Comparison of ENCODE assay signal across 11 mouse cellular contexts in the genomic region with DNA sequence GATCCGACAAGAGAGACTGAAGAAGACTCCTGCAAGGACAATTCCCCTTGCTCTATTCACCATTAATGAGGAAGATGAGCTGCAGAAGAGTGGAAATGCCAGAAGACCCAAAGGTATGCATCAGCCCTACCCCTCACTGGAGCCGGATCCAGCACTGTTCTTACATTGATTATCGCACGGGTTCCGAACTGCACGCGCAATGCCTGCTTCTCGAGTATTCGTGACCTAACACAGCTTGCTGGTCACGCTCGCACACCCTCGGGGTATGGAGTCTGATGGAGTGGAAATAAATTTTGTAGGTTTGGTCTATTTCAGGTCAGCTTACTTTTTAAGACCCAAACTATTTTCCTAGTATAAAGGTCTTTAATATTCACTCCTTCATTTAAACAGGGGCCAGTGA. TPM values are rescaled to one million over a fixed set of nuclear protein-coding genes. Genes with fewer than 3 reads are reported as not detected.
DNase-seq lines count a peak whose midpoint lies in the region; ATAC-seq and TF ChIP-seq lines count a peak whose summit lies in the region.
"Had no signal": no experiment of that assay in that cellular context is flagged by ENCODE, and none has a peak within 500 bp of the region (broad histone marks: within the 10 kb centered on the region; RNA-seq: fewer than 3 reads in every experiment).

No protein-coding gene starts in this region.

- no peak for TF ChIP-seq CTCF in forebrain, postnatal 0 days (IDR thresholded peaks at IDR 0.05; ENCODE audit: low read depth)
- TF ChIP-seq CTCF in stomach, postnatal 0 days (IDR thresholded peaks at IDR 0.05; ENCODE audit: low read depth), result no peak

- H3K9me3 ChIP-seq in lung, embryonic 15.5 days, result no peaks in the 10 kb centered on the region
- H3K9me3 ChIP-seq in forebrain, postnatal 0 days (ENCODE audit: low read length), result no peaks in the 10 kb centered on the region
- H3K9me3 ChIP-seq in stomach, postnatal 0 days (ENCODE audit: control insufficient read depth, low read length), result no peaks in the 10 kb centered on the region
- H3K9me3 ChIP-seq: G1E had no signal

- H3K4me3 ChIP-seq in lung, embryonic 15.5 days, result no peak overlapping the region
- peak overlapping the region; percentile 34 for H3K4me3 ChIP-seq in forebrain, postnatal 0 days (ENCODE audit: low read depth, low read length)
- H3K4me3 ChIP-seq in stomach, postnatal 0 days (ENCODE audit: low read depth, low read length), result no peak overlapping the region
- H3K4me3 ChIP-seq: myocyte had no signal

- no peak for TF ChIP-seq EP300 in stomach, postnatal 0 days (optimal IDR thresholded peaks at IDR 0.05)

- 62% methylated on average over 12 of the region's 12 CpGs for WGBS in lung, embryonic 15.5 days
- WGBS in forebrain, postnatal 0 days, result 51% methylated on average over 12 of the region's 12 CpGs
- 52% methylated on average over 12 of the region's 12 CpGs for WGBS in stomach, postnatal 0 days

- no peak for DNase-seq in lung, postnatal 14 days
- DNase-seq in forebrain, postnatal 0 days, result peak; percentile 30
- peak; percentile 75 for DNase-seq in kidney, postnatal 14 days
- no peak for DNase-seq in stomach, postnatal 0 days (ENCODE audit: low spot score)
- no peak for DNase-seq in thymus, postnatal 0 days (ENCODE audit: low spot score)
- no peak for DNase-seq in lung, postnatal 10 days
- no peak for DNase-seq in gastrocnemius, adult 18-20 months (ENCODE audit: low spot score)
- DNase-seq: thymus, postnatal 14 days had no signal

- no peaks in the 10 kb centered on the region for H3K36me3 ChIP-seq in lung, embryonic 15.5 days
- no peaks in the 10 kb centered on the region for H3K36me3 ChIP-seq in forebrain, postnatal 0 days (ENCODE audit: insufficient read depth)
- no peaks in the 10 kb centered on the region for H3K36me3 ChIP-seq in stomach, postnatal 0 days (ENCODE audit: control insufficient read depth, insufficient read depth, low read length)
- H3K36me3 ChIP-seq: G1E had no signal

- no peak for ATAC-seq in lung, embryonic 15.5 days (ENCODE audit: borderline replicate concordance, extremely low read depth, low FRiP score, low TSS enrichment)
- no peak for ATAC-seq in forebrain, postnatal 0 days
- no peak for ATAC-seq in stomach, postnatal 0 days (ENCODE audit: low FRiP score, low TSS enrichment)

- no peak overlapping the region for H3K9ac ChIP-seq in lung, embryonic 15.5 days
- H3K9ac ChIP-seq in forebrain, postnatal 0 days, result peak overlapping the region; percentile 49
- no peak overlapping the region for H3K9ac ChIP-seq in stomach, postnatal 0 days (ENCODE audit: low read length)

- H3K4me2 ChIP-seq in lung, embryonic 15.5 days, result peak overlapping the region; percentile 56; the same call in 1 of the 2 replicates
- H3K4me2 ChIP-seq in forebrain, postnatal 0 days (ENCODE audit: low read depth), result peak overlapping the region; percentile 61
- peak overlapping the region; percentile 50; the same call in 1 of the 2 replicates for H3K4me2 ChIP-seq in stomach, postnatal 0 days (replicated peaks; ENCODE audit: low read depth)

- H3K27me3 ChIP-seq in lung, embryonic 15.5 days, result no peaks in the 10 kb centered on the region
- no peaks in the 10 kb centered on the region for H3K27me3 ChIP-seq in forebrain, postnatal 0 days (ENCODE audit: insufficient read depth, low read length)
- no peaks in the 10 kb centered on the region for H3K27me3 ChIP-seq in stomach, postnatal 0 days (ENCODE audit: control insufficient read depth, insufficient read depth, low read length)

- peaks cover 14% of the 10 kb centered on the region for H3K4me1 ChIP-seq in lung, embryonic 15.5 days
- H3K4me1 ChIP-seq in forebrain, postnatal 0 days (ENCODE audit: insufficient read depth), result peaks cover 11% of the 10 kb centered on the region; the same call in 1 of the 2 replicates
- peaks cover 4% of the 10 kb centered on the region; the same call in 1 of the 2 replicates for H3K4me1 ChIP-seq in stomach, postnatal 0 days (replicated peaks; ENCODE audit: control insufficient read depth, insufficient read depth)

- no peak overlapping the region for H3K27ac ChIP-seq in lung, embryonic 15.5 days
- H3K27ac ChIP-seq in forebrain, postnatal 0 days (ENCODE audit: low read depth, low read length), result no peak overlapping the region
- H3K27ac ChIP-seq in stomach, postnatal 0 days (replicated peaks), result peak overlapping the region; percentile 83; the same call in 1 of the 2 replicates

RNA-seq across cellular contexts. Expression of a gene that starts 22.9 kb away (rescaled TPM):
- 12.2 and 13.0 TPM in 2 replicates for polyA plus RNA-seq in lung, embryonic 15.5 days (2015; fragmentation: Nextera tagmentation; extraction: Ambion mirVana)
- 6.9 and 14.5 TPM in 2 replicates for total RNA-seq in forebrain, postnatal 0 days (2014; rRNA removed)
- polyA plus RNA-seq in forebrain, postnatal 0 days (2015; fragmentation: Nextera tagmentation; extraction: Ambion mirVana), result 4.3 and 6.3 TPM in 2 replicates
- polyA plus RNA-seq in stomach, postnatal 0 days (2015; fragmentation: Nextera tagmentation; extraction: Ambion mirVana), result 23.0 TPM in 2 replicates
- 17.5 and 23.9 TPM in 2 replicates for polyA plus RNA-seq in thymus, postnatal 0 days (2015; fragmentation: Nextera tagmentation; extraction: Ambion mirVana)
- total RNA-seq in gastrocnemius, adult 18-20 months (2021), result 1 to 10 TPM; 5.0 to 6.7 TPM

Comparison
In these comparisons a context has a peak if more than half of its experiments do, and no peak if none do; other contexts are left out.
1. DNase-seq: peak in forebrain, postnatal 0 days (single experiment) and kidney, postnatal 14 days (single experiment); none in lung, postnatal 14 days (single experiment), stomach, postnatal 0 days (single experiment), thymus, postnatal 0 days (single experiment), lung, postnatal 10 days (single experiment) and gastrocnemius, adult 18-20 months (single experiment).
2. Peak in every context shown above with its lines, with median percentiles within 50 percentile points of each other: H3K4me2 ChIP-seq.